Mouse (Mus musculus): ENCODE data around the gene Cybrd1. TPM values are rescaled to one million over a fixed set of nuclear protein-coding genes. Genes with fewer than 3 reads are reported as not detected.

The Cybrd1 gene
- 1.1 and 1.4 TPM in 2 replicates for polyA plus RNA-seq (2015; fragmentation: Nextera tagmentation; extraction: Ambion mirVana)

DNA sequence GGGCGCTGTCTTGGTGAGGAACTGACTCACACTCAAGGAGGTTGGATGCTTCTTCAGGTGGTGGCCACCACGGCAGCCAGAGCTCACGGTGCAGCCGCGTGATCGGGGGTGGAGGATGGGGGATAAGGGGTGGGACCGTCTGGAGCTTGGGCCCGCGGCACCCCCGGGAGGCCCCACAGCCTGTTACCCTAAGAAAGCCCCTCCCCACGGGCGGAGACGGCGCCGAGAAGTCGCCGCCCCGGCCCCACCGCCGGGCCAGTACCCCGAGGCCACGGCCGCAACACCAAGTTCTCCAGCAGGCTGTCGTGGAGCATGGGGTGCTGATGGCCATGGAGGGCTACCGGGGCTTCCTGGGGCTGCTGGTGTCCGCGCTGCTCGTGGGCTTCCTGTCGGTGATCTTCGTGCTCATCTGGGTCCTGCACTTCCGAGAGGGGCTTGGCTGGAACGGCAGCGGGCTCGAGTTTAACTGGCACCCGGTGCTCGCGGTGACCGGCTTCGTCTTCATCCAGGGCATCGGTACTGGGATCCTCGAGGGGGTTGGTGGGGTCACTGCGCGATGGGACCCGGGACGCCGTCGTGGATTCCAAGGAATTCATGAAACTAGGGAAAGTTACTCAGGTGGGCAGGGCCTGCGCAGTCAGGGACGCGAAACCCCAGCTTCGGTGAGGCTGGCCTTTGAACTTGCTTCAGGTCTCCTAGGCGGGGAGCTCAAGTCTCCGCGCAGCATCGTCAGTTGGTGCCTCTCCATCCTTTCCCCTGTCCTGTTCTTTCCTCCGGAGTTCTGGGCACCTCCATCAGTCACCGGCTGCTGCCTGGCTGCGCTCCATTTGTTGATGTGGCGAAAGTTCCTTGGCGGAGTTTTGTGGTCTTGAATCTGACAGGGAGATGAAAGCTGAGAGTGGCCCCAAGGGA is at the start of gene Cybrd1:
Gene Cybrd1, plus strand, starts transcription at position 127 of the 912 bp plus-strand sequence.

Other genes starting within 250 kb of the Cybrd1 start
- gene Dcaf17, start 62.6 kb upstream of the Cybrd1 start, polyA plus RNA-seq (2015; fragmentation: Nextera tagmentation; extraction: Ambion mirVana): 15.2 and 17.3 TPM in 2 replicates
- 6.0 and 6.7 TPM in 2 replicates for gene Mettl8, start 62.3 kb upstream of the Cybrd1 start, polyA plus RNA-seq (2015; fragmentation: Nextera tagmentation; extraction: Ambion mirVana)
- 59.8 and 75.5 TPM in 2 replicates for gene Dync1i2, start 93.8 kb downstream of the Cybrd1 start, polyA plus RNA-seq (2015; fragmentation: Nextera tagmentation; extraction: Ambion mirVana)
- 36.5 and 42.4 TPM in 2 replicates for gene Slc25a12, start 249.8 kb downstream of the Cybrd1 start, polyA plus RNA-seq (2015; fragmentation: Nextera tagmentation; extraction: Ambion mirVana)

Measured in urinary bladder, postnatal 0 days (tissue).